Mouse (Mus musculus): Measurements from ENCODE around the gene Nmi. TPM values are rescaled to one million over a fixed set of nuclear protein-coding genes. Genes with fewer than 3 reads are reported as not detected.

The Nmi gene
- polyA plus RNA-seq, 1 experiment from 2014 or later: 3.7 TPM

- Histone ChIP-seq H3K9me3 (no peaks in the 10 kb centered on the region), H3K36me3 (replicated peaks) (no peaks in the 10 kb centered on the region), H3K4me3 (no peak overlapping the region), H3K4me2 (no peak overlapping the region), H3K9ac (no peak overlapping the region), H3K4me1 (0 out of 2 replicates have a peak, but pooled peaks cover 3% of the 10 kb centered on the region), H3K27me3 (replicated peaks) (no peaks in the 10 kb centered on the region), H3K27ac (no peak overlapping the region)
- ATAC-seq (replicated peaks): no peak
- 72% methylated on average over 6 of the region's 6 CpGs for WGBS
These were observed 36.3 kb downstream of the Nmi start for GRCm38 (mm10) chr2:51937004-51937403.

- H3K36me3 ChIP-seq (replicated peaks): no peaks in the 10 kb centered on the region
- H3K27ac ChIP-seq: no peak overlapping the region
- H3K9ac ChIP-seq: no peak overlapping the region
- no peak for ATAC-seq (replicated peaks)
- 77% methylated on average over 3 of the region's 3 CpGs for WGBS
- H3K4me1 ChIP-seq: 0 out of 2 replicates have a peak, but pooled peaks cover 3% of the 10 kb centered on the region
- H3K4me3 ChIP-seq: no peak overlapping the region
- H3K4me2 ChIP-seq: no peak overlapping the region
- H3K9me3 ChIP-seq: no peaks in the 10 kb centered on the region
- H3K27me3 ChIP-seq (replicated peaks): no peaks in the 10 kb centered on the region
These were observed 36.7 kb downstream of the Nmi start for GRCm38 (mm10) chr2:51936585-51936984.

GRCm38 (mm10) chr2:51935921-51936320, 37.4 kb downstream of the Nmi start:
- no peaks in the 10 kb centered on the region for H3K27me3 ChIP-seq (replicated peaks)
- no peak overlapping the region for H3K4me2 ChIP-seq
- whole genome bisulfite sequencing: 95% methylated on average over 7 of the region's 7 CpGs
- no peaks in the 10 kb centered on the region for H3K9me3 ChIP-seq
- H3K36me3 ChIP-seq (replicated peaks): no peaks in the 10 kb centered on the region
- ATAC-seq (replicated peaks): no peak
- no peak overlapping the region for H3K27ac ChIP-seq
- H3K4me3 ChIP-seq: no peak overlapping the region
- 0 out of 2 replicates have a peak, but pooled peaks cover 3% of the 10 kb centered on the region for H3K4me1 ChIP-seq
- no peak overlapping the region for H3K9ac ChIP-seq

GRCm38 (mm10) chr2:51934574-51935334, 38.5 kb downstream of the Nmi start, which contains the start of gene Rbm43:
Gene Rbm43, minus strand, starts transcription at chr2:51935163.
- no peaks in the 10 kb centered on the region for H3K27me3 ChIP-seq (replicated peaks)
- no peaks in the 10 kb centered on the region for H3K9me3 ChIP-seq
- peak; percentile 92 for ATAC-seq (replicated peaks)
- 0 out of 2 replicates have a peak, but pooled peaks cover 3% of the 10 kb centered on the region for H3K4me1 ChIP-seq
- peak within 1 kb of the TSS; percentile 47 for H3K4me3 ChIP-seq
- H3K36me3 ChIP-seq (replicated peaks): no peaks in the 10 kb centered on the region
- peak within 1 kb of the TSS; percentile 73 for H3K4me2 ChIP-seq
- WGBS: under 1% methylated on average over 48 of the region's 48 CpGs
- no peak within 1 kb of the TSS for H3K27ac ChIP-seq
- peak within 1 kb of the TSS; percentile 47 for H3K9ac ChIP-seq

- no peaks in the 10 kb centered on the region for H3K9me3 ChIP-seq
- H3K4me2 ChIP-seq: peak overlapping the region; percentile 73; the same call in 1 of the 2 replicates
- H3K4me1 ChIP-seq: 0 out of 2 replicates have a peak, but pooled peaks cover 3% of the 10 kb centered on the region
- H3K9ac ChIP-seq: no peak overlapping the region
- no peak overlapping the region for H3K4me3 ChIP-seq
- ATAC-seq (replicated peaks): no peak
- no peaks in the 10 kb centered on the region for H3K27me3 ChIP-seq (replicated peaks)
- no peaks in the 10 kb centered on the region for H3K36me3 ChIP-seq (replicated peaks)
- WGBS: 68% methylated on average over 11 of the region's 12 CpGs
- no peak overlapping the region for H3K27ac ChIP-seq
These were observed 39.8 kb downstream of the Nmi start for GRCm38 (mm10) chr2:51933341-51934134.

GRCm38 (mm10) chr2:51931241-51931640, 42.1 kb downstream of the Nmi start:
- Histone ChIP-seq H3K36me3 (replicated peaks) (no peaks in the 10 kb centered on the region), H3K9ac (no peak overlapping the region), H3K4me3 (no peak overlapping the region), H3K4me2 (no peak overlapping the region), H3K4me1 (0 out of 2 replicates have a peak, but pooled peaks cover 3% of the 10 kb centered on the region), H3K9me3 (no peaks in the 10 kb centered on the region), H3K27ac (no peak overlapping the region), H3K27me3 (replicated peaks) (no peaks in the 10 kb centered on the region)
- ATAC-seq (replicated peaks): no peak
- WGBS: 92% methylated on average over 7 of the region's 7 CpGs

GRCm38 (mm10) chr2:51914944-51915680, 58.2 kb downstream of the Nmi start:
- no peaks in the 10 kb centered on the region for H3K9me3 ChIP-seq

GRCm38 (mm10) chr2:51914532-51914931, 58.8 kb downstream of the Nmi start:
- no peaks in the 10 kb centered on the region for H3K9me3 ChIP-seq
- 51% methylated on average over 7 of the region's 7 CpGs for WGBS
- ATAC-seq (replicated peaks): no peak

More at GRCm38 (mm10) chr2:51914944-51915680, 58.2 kb downstream of the Nmi start:
- 0 out of 2 replicates have a peak, but pooled peaks cover 3% of the 10 kb centered on the region for H3K4me1 ChIP-seq
- 9% methylated on average over 5 of the region's 5 CpGs for WGBS
- H3K4me2 ChIP-seq: no peak overlapping the region
- no peak overlapping the region for H3K9ac ChIP-seq
- no peak overlapping the region for H3K4me3 ChIP-seq
- no peaks in the 10 kb centered on the region for H3K27me3 ChIP-seq (replicated peaks)
- H3K27ac ChIP-seq: no peak overlapping the region
- ATAC-seq (replicated peaks): peak; percentile 83
- no peaks in the 10 kb centered on the region for H3K36me3 ChIP-seq (replicated peaks)

GRCm38 (mm10) chr2:51912740-51913139, 60.6 kb downstream of the Nmi start:
- Histone ChIP-seq H3K36me3 (replicated peaks) (no peaks in the 10 kb centered on the region), H3K4me3 (no peak overlapping the region), H3K27ac (no peak overlapping the region), H3K4me2 (no peak overlapping the region), H3K9me3 (no peaks in the 10 kb centered on the region), H3K9ac (no peak overlapping the region), H3K4me1 (0 out of 2 replicates have a peak, but pooled peaks cover 3% of the 10 kb centered on the region), H3K27me3 (replicated peaks) (no peaks in the 10 kb centered on the region)
- no peak for ATAC-seq (replicated peaks)
- WGBS: 52% methylated on average over 6 of the region's 6 CpGs

More at GRCm38 (mm10) chr2:51914532-51914931, 58.8 kb downstream of the Nmi start:
- no peaks in the 10 kb centered on the region for H3K27me3 ChIP-seq (replicated peaks)
- no peak overlapping the region for H3K9ac ChIP-seq
- H3K36me3 ChIP-seq (replicated peaks): no peaks in the 10 kb centered on the region
- H3K4me3 ChIP-seq: no peak overlapping the region
- H3K27ac ChIP-seq: no peak overlapping the region
- no peak overlapping the region for H3K4me2 ChIP-seq
- H3K4me1 ChIP-seq: 0 out of 2 replicates have a peak, but pooled peaks cover 3% of the 10 kb centered on the region

GRCm38 (mm10) chr2:51911864-51912263, 61.4 kb downstream of the Nmi start:
- no peak overlapping the region for H3K4me2 ChIP-seq
- H3K27ac ChIP-seq: no peak overlapping the region
- no peaks in the 10 kb centered on the region for H3K9me3 ChIP-seq
- H3K4me3 ChIP-seq: no peak overlapping the region
- no peaks in the 10 kb centered on the region for H3K36me3 ChIP-seq (replicated peaks)
- H3K9ac ChIP-seq: no peak overlapping the region
- 89% methylated on average over 2 of the region's 2 CpGs for WGBS
- H3K27me3 ChIP-seq (replicated peaks): no peaks in the 10 kb centered on the region
- ATAC-seq (replicated peaks): no peak
- H3K4me1 ChIP-seq: 0 out of 2 replicates have a peak, but pooled peaks cover 3% of the 10 kb centered on the region

- no peaks in the 10 kb centered on the region for H3K9me3 ChIP-seq
- no peak for ATAC-seq (replicated peaks)
- H3K27me3 ChIP-seq (replicated peaks): no peaks in the 10 kb centered on the region
- H3K36me3 ChIP-seq (replicated peaks): no peaks in the 10 kb centered on the region
- H3K27ac ChIP-seq: no peak overlapping the region
- WGBS: 47% methylated on average over 4 of the region's 4 CpGs
- no peak overlapping the region for H3K4me2 ChIP-seq
- no peak overlapping the region for H3K4me3 ChIP-seq
- no peak overlapping the region for H3K9ac ChIP-seq
- no peaks in the 10 kb centered on the region for H3K4me1 ChIP-seq
These were observed 65.7 kb downstream of the Nmi start for GRCm38 (mm10) chr2:51907538-51908110.

Measured in midbrain, embryonic 15.5 days (tissue).